Mouse (Mus musculus): Measurements from ENCODE around the gene Josd2. TPM values are rescaled to one million over a fixed set of nuclear protein-coding genes. Genes with fewer than 3 reads are reported as not detected.
A peak's percentile ranks its signal among the peaks of the same experiment; 100 is the strongest.

Josd2 gene
- polyA plus RNA-seq (2012; rRNA removed), result 47.1 and 52.2 TPM in 2 replicates

DNA sequence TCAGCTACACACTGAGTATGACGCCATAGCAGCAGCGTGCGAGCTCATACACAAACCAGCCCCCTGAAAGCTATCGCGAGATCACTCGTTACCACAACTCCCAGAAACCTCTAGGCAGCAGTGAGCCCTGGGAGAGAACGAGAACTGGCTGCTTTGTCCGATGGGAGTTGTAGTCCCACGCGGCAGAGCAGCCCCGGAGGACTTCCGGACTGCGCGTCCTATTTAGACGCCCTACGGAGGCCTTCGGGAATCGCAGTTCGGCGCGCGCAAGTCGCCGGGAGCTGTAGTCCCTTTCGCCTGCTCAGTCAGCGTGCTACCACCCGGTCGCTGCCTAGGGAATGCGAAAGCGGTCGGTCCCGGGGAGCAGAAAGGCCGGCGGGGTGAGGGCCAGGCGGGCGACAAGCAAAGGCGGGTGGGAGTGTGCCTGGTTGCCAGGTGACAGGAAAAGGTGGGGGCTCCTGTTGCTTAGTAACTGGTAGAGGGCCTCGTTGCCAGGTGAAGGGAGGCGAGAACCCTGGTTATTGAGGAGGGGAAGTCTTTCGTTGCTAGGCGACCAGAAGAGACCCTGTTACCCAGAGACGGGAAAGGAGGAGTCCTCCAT lies at the start of gene Josd2:
Gene Josd2 (plus strand): TSS at position 170 of the 601 bp plus-strand sequence.
- DNase-seq (ENCODE audit: low read depth), result peak; percentile 91

DNA sequence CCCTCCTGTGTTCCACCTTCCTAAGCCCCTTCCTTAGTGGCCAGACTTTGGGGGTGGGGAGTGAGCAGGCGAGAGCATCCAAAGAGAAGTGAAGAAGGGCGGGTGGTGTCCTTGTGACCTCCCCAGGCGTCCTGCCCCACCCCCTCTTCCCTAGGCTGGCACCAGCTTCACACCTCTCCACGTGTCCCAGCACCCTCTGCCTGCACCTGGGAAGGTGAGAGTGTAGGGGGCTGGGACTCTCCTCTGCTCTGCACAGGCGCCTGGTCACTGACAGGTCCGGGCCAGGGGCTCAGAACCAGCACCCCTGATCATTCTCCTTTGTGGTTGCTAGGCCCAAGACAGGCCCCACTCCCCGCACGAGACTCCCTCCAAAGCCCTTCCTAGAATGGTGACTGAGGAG lies 40.1 kb upstream of the Josd2 start:
- no peak for DNase-seq (ENCODE audit: low read depth)

DNA sequence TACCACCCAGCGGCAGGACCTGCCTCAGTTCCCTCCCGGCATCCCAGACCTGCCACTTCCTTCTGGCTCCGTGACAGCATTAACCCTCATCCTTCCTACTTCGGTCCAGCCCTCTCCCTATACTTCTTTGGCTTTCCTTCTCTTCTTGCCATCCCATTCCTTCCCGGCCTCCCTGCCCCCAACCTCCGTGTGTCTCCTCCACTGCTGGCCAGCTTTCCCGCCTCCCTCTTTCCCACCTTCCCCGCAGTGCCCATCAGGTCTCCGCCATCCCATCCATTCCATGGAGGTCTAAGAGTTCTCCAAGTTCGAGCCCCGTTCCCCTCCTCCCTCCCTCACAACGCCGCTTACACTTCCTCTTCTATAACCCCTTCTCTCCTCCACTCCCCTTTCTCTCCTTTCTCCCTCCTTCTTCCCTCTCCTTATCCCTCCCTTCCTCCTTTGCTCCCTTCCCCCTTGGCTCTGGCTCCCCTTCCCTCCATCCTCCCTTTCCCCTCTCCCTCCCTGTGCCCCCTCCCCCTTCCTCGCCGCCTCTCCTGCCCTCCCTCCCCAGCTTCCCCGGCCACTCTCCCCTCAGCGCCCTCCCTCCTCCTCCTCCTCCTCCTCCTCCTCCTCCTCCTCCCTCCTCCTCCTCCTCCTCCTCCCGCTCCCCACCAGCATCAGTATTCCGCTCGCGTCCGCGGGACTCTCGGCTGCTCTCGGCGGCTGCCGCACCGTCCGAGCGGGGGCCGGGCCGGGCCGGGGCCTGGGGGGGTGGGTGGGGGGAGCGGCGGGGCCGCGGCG lies 39.4 kb upstream of the Josd2 start:
- DNase-seq (ENCODE audit: low read depth), result no peak

DNA sequence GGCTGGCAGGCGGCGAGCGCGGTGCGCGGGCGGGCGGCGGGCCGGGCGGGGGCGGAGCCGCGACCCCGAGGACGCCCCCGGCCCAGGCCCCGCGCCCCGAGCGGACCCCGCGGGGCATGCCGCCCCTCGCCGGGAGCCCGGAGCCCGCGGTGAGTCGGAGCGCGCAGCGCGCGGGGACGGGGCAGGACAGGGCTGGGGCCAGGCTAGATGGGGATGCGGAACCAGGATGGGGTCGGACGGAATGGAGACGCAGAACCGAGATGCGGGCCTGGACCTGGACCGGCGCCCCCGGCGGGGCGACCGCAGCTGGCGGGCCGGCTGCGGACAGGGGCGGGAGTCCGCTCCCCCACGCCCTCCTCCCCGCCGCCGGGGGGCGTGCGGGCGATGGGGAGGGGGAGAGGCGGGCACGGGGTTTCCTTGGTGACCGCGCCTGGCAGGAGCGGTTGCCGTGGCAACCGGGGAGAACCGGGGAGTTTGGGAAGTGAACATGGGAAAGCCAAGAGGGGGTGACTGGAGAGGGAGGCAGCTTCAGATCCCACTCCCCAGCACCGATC lies 38.7 kb upstream of the Josd2 start, which contains the start of gene Lrrc4b:
Gene Lrrc4b (plus strand): TSS at position 51 of the 554 bp plus-strand sequence.
- no peak for DNase-seq (ENCODE audit: low read depth)

DNA sequence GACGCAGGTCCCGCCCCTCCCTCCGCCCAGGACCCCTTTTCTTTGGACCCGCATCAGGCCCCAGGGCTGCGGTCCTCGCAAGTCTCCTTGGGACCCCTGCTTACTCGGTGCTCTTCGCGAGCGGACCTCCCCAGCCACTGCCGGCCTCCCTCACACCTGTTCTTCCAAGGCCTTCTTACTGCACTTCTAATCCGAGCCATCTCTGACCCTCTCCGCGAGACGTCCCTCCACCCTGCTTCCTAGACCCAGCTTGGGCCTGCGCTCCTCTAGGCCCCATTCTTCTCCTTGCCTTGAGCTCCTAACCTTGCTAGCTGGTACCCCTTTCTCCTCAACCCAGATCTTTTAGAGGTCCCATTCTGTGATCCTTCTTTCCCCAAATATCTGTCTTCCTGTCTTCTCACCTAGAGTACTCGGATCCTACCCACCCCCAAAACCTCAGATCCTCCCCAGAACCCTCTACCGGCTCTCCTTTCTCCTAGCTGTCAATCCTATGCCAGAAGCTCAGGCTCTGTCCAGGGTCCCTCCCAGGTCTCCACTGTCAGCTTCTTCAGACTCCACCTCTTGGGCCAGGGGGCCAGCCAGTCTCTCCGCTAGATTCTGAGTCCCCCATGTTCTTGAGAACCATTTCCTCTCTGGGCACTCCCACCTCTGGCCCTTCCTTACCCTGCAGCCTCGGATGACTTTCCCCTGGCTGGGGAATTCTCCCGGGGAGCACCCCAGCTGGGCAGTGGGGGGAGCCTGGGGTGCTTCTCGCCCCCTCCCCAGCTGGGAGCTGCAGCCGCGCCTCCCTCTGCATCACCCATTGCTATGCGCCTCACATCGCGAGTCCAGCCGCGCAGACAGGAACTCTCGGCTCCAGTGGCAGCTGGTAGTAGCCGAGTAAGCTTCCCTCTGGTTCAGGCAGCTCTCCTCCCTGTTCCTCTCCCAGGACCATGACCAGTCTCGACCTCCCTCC lies 38.0 kb upstream of the Josd2 start:
- DNase-seq (ENCODE audit: low read depth), result no peak

DNA sequence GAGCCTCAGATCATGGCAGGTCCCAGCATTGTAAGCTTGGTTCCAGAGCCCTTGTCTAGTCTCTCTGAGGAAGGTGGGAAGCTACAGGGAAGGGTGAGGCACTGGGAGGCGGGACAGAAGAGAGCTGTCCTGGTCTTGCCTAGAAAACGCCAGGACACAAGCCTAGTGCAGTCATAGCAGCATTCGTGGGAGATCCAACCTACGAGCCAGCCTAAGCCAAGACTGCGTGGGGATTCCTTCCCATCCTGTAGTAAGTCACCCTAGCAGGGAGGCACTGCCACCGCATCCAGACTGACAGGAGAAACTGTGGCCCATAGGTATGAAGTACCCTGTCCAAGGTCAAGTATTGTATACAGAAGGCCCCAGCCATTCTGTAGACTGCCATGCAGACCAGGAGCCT lies 35.2 kb upstream of the Josd2 start:
- DNase-seq (ENCODE audit: low read depth), result no peak

DNA sequence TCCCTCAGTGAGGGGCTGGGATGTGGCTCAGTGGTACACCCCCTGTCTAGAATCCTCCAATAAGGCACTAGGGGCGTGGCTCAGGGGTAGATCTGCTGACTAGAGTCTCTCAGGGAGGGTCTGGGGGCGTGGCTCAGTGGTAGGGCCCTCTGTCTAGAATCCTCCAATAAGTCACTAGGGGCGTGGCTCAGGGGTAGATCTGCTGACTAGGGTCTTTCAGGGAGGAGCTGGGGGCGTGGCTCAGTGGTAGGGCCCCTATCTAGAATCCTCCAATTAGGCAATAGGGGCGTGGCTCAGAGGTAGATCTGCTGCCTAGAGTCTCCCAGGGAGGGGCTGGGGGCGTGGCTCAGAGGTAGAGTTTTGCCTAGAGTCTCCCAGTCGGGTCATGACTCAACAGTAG lies 34.4 kb upstream of the Josd2 start:
- DNase-seq (ENCODE audit: low read depth), result no peak

DNA sequence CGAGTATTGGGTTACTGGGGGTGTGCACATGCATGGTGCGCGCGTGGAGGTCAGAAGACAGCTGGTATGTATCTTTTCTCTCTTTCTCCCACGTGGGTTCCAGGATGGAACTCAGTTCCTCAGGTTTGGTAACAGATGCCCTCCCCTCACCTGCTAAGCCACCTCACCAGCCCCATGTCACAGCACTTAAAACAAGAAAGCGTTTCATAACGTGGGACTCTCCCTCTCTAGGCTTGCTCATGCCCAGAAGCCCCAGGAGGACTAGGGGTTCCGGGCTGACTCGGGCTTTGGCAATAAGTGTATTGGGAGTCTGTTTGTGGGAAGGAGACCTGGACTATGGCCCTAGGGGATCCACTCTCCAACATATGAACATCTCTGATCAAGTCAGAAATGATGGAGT lies 33.7 kb upstream of the Josd2 start:
- DNase-seq (ENCODE audit: low read depth), result no peak

DNA sequence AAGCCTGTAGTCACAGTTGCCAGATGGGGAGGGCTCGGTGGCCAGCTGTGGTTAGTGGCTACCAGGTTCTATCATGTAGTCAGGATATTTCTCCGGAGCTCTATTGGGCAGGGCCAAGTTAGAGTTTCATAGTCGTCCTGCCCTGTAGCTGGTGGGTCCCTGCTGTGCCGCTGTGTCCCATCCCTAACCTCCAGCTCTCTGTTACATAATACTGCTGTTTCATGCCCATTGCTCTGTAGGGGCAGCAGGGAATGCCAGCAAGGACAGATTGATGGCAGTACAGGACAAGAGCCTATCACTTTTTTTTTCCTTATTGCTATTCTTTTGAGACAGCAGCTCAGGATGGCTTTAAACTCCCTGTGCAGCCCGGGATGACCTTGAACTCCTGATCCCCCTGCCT lies 32.0 kb upstream of the Josd2 start:
- DNase-seq (ENCODE audit: low read depth), result no peak

DNA sequence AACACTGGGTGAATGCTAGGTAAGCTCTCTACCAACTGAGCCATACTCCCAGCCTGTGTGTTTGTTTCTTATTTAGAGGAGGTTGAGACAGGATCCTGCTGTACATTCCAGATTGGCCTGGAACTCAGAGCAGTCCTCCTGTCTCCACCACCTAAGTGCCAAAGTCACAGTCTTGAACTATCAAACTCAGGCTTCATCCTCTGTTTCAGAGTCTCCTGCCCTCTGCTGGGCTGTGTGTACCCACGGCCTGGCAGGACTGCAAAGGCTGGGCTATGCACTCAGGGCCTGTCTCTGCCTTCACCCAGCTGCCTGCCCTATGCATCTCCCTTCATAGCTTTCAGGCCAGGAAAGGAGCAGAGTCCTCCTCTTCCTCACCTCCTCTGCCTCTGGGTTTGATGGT lies 31.5 kb upstream of the Josd2 start:
- DNase-seq (ENCODE audit: low read depth), result no peak

DNA sequence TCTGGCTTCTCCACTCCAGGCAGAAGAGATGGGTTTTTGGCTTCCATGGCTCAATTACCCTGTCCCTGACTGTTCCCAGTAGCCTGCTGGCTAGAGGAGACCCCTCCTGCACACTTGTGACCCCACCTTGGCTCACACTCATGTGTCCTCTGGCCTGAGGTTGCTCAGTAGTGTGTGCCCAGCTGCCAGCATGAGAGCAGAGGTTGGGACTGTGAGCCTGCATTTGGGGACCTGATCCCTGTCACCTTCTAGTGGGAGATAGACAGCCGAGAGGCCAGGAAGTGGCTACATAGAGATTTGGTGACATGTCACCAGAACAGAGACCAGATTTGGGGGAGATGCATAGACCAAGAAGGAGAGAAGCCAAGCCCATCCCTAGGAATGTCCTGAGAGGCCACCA lies 30.6 kb upstream of the Josd2 start:
- no peak for DNase-seq (ENCODE audit: low read depth)

DNA sequence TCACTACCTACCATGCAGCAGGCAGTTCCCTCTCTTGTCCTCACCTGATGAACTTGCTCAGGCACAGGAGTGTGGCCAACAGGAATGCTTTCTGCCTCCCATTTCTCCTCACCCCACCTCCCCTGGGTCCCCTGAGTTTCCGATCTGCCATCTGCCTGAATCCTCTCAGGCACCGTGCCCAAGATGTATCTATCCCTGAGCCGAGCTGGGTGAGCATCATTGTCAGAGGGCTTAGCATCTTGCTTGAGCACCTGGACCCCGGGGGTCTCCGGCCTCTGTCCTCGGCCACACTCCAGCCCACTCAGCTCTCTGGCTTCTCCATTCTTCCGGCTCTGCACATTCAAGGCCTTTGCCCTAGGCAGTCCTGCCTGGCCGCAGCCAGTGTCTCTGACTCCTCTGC lies 29.8 kb upstream of the Josd2 start:
- no peak for DNase-seq (ENCODE audit: low read depth)

DNA sequence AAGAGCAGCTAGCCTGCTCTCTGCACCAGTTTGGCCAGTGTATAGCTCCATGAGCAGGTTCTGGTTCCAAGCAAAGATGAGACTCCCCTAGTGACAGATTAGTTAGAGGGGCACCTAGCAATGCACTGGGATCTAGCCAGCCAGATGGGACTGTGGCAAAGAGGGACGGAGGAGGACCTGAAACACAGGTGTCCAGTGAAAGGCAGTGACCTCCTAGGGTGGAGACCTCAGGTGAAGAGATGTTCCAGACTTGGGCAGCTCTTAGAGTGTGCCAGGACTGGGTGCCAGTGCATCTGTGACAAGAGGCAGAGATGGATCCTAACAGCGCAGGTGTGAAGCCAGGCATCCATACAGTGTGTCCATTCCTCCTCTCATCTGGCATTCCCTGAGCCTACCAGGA lies 28.1 kb upstream of the Josd2 start:
- DNase-seq (ENCODE audit: low read depth), result no peak

DNA sequence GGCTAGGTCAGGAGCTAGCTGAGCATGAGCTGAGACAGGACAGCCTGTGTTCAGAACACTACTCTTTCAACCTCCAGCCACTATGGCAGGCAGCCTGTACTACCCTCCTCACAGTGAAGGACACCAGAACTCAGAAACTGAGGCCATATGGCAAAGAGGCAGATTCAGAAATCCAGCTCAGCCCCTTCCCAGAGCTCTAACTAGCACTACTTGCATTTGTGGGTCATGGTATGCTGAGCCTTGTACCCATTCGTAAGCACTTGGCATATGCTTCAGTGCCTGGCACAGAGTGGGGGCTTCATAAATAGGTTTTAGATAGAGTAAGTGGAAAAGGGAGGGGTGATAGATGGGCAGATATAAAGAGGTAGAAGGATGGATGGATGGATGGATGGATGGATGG lies 27.3 kb upstream of the Josd2 start:
- no peak for DNase-seq (ENCODE audit: low read depth)

DNA sequence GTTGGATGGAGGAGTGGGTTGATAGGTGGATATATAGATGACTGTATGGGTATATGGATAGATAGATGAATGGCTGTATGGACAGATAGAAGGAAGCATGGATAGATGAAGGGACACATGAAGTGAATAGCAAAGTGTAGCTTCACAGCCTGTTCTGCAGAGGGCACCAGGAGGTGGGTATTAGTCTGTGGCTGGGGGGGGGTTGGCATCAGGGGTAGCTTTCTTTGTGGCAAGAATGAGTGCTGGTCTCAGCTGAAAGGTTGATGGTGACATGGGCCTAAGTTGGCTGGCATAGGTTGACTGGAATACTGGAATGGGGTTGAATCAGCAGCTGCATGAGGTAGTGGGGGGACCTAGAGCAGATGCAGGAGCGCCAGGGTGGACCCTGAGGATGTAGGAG lies 26.6 kb upstream of the Josd2 start:
- no peak for DNase-seq (ENCODE audit: low read depth)

DNA sequence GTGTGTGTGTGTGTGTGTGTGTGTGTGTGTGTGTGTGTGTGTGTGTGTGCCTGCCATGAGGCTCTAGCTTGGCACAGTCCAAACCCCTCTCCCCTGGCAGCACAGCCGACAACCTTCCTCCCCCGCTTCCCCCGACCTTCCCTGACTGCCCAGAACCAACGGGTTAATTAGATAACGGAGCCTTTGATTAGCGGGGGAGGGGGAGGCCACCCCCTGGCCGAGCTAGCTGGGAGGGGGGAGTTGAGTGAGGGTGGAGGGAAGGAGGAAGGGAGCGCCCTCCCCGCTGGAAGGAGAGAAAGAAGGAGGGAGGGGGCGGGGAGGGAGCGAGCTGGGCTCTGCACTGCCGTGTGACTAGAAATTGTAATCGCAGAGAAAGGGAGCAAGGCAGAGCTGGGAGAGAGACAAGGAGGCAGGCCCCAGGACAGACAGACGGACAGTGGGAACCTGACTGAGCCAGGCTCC lies 26.1 kb upstream of the Josd2 start:
- DNase-seq (ENCODE audit: low read depth), result no peak

DNA sequence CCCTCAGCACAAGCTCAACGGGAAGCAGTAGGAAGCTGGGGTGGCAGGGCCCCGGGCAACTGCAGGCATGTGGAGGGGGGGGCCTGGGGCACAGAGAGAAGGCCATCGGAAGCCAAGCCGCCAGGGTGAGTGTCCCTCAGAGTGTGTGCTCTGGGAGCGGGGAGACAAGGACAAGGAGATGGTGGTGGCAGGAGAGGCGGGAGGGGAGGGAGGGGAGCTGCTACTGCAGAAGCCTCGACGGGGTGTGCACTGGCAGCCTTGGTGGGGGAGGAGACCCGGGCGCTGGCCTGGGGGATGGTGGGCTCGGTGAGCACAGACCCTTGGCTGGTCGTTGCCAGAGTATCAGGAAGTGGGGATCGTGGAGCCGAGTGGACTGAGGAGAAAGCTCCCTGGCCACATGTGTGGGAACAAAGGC lies 25.4 kb upstream of the Josd2 start:
- DNase-seq (ENCODE audit: low read depth), result no peak

DNA sequence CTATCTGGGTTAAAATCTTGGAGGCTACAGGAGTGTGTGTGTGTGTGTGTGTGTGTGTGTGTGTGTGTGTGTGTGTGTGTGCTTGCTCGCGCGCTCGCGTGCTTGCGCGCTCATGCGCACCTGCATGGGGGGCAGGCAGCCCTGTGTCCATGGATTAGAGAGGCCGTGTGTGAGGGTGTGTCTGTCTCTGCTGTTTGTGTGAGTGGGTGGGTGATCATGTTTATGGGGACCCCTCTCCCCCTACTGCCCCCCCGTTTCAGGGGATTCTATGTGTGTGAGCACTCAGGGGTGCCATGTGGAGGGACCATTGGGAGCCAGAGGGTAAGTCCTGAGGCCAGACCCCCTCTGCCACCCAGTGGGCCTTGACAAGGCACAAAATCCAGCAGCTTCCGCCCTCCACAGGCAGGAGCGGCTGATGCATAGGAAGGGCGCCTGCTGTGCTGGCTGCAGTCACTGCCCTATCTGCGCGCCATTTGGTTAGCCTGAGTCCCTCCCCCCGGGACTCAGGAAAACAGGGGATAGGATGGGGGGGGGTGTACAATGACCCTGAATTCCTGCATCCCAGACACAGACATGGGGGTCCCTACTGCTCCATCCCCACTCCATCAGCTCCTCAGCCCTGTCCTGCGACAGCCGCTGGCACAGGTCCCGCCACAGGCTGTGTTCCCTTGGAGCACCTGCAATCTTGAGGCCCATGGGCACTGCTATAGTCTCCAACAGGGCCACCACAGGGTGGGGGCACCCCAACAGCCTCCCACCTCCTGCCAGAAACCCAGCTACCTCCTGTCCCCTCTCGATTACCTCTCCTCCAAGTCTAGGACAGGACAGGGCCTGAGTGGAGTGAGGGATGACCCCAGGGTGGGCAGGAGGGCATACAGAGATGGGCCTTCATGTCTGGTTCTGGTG lies 24.3 kb upstream of the Josd2 start:
- DNase-seq (ENCODE audit: low read depth), result no peak

DNA sequence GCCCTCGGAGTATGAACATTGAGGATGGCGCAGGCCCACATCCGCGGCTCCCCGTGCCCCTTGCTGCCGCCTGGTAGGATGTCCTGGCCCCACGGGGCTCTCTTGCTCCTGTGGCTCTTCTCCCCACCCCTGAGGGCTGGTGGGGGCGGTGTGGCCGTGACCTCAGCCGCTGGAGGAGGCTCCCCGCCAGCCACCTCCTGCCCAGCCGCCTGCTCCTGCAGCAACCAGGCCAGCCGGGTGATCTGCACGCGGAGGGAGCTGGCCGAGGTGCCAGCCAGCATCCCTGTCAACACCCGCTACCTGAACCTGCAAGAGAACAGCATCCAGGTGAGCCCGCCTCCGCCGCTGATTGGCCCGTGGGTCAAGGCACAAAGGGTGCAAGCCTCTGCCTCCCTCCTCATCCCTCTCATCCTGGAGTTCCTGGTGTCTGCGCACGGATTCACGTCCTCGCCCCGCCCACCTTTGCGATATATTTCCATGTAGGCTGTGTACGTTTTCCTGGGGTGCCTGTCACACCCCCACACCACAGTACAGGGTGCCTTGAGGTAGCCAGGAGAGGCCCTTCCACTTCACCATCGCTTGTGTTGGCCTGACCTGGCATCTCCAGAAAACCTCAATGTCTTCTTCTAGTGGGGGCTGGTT lies 22.8 kb upstream of the Josd2 start:
- no peak for DNase-seq (ENCODE audit: low read depth)

DNA sequence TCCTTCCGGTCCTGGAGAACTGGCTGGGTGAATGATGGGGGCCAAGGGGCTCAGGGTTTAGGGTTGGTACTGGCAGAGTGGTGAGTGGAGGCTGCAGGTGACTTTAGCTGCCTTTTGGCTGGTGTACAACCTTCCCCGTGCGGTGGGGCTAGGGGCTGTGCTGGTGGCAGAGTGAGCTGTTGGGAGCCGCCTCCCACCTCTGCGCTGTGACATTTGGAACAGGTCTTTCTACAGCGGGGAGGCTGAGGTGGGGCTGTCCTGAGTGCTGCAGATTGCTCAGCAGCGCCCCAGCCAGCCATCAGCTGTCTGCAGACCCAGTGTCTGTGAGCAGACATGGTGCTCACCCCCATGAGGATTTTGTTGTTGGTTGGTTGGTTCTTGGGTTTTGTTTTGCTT lies 22.3 kb upstream of the Josd2 start:
- no peak for DNase-seq (ENCODE audit: low read depth)

Data from gonadal fat pad, adult 2 months (tissue).